Mouse (Mus musculus): Measurements from ENCODE around the gene Pgam5.

Gene Pgam5

DNA sequence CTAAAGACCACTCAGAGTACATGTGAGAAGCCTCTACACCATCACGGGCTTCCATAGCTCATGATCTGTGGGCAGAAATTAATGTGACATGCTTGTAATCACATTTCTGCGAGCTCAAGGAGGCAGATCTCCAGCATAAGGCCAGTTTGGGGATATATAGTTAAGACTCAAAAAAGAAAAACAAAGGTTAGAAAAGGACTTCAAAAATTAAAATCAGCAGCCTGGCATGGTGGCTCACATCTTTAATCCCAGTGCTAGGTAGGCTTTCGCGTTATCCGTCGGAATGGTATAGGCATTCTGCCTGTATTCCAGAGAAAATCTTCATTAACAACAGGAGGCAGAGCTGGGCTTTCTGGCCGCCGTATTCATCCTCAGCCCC, 39.3 kb downstream of the Pgam5 start:
- no peak for DNase-seq (ENCODE audit: low spot score)

DNA sequence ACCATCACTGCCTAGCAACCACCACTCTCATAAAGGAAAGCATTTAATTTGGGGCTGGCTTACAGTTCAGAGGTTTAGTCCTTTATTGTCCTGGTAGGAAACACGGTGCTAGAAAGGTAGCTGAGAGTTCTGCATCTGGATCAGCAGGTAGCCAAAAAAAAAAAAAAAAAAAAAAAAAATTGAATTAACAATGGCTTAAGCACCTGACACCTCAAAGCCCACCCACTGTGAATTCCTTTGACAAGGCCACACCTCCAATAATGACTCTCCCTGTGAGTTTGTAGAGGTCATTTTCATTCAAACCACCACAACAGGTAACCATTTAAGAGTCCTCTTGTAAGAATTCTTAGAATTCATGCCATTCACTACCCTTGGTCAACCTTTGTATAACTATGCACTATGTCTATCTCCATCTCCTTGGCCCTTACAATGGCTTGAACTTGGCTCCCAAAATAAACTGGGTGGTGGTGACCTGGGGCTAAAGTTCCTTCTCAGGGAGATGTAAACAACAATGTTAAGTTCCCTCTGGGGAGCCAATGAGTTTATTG, 42.3 kb downstream of the Pgam5 start:
- DNase-seq (ENCODE audit: low spot score), result no peak

DNA sequence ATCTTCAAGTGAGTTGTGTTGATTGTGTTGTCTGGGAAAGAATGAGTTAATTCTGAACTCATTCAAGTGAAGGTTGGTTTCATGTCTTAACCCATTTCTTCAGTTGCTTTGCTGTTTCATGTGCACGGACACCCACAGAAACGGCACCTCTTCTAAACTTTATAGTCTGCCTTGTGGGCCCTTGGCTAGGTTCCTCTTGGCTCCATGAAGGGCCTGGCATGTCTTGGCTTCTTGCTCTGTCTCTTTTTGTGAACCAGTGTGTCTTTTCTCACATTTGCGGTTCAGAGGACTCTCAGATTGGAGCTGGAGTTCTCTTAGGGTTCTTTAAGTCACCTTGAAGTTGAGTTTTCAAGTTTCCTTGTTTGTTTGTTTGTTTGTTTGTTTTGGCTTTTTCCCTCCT, 44.7 kb downstream of the Pgam5 start:
- DNase-seq (ENCODE audit: low spot score), result no peak

DNA sequence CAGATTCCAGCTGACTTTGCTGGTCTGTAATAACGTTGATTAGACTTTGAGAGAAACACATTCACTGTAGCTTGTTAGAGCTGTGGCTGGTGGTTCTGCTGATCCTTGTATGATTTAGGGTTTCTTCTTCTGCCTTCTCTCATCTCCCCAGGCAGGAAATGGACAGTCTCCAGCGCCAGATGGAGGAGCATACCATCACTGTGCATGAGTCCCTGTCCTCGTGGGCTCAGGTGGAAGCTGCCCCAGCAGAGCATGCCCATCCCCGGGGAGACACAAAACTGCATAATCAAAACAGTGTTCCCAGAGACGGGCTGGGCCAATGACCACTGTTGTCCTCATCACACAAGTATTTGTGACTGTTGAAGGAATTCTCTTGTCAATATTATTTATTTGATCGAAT, 47.0 kb downstream of the Pgam5 start:
- no peak for DNase-seq (ENCODE audit: low spot score)

DNA sequence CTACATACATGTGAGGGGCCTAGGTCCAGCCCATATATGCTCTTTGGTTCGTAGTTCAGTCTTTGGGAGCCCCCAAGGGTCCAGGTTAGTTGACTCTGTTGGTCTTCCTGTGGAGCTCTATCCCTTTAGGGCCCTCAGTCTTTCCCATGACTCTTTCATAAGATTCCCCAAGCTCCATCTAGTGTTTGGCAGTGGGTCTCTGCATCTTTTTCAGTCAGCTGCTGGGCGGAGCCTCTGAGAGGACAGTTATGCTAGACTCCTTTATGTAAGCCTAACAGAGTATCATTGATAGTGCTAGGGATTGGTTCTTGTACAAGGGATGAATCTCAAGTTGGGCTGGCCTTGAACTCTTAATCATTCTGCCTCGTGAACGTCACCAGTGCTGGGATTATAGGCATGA, 49.4 kb downstream of the Pgam5 start:
- DNase-seq (ENCODE audit: low spot score), result no peak

DNA sequence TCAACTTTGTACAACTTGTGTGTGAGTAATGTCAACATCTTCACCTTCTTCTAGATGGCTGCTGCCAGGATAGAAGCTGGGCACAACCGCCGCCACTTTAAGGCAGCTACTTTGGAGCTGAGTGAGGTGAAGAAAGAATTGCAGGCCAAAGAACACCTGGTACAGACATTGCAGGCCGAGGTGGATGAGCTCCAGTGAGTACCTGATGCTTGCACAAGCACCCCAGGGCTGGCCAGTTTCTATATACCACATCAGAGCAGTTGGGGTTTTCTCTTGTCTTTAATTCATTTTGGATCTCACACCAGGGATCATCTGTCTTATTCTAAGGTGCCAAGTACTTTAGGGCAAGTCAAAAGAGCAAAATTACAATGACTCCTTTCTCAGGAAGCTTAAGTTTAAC, 52.9 kb downstream of the Pgam5 start:
- no peak for DNase-seq (ENCODE audit: low spot score)

DNA sequence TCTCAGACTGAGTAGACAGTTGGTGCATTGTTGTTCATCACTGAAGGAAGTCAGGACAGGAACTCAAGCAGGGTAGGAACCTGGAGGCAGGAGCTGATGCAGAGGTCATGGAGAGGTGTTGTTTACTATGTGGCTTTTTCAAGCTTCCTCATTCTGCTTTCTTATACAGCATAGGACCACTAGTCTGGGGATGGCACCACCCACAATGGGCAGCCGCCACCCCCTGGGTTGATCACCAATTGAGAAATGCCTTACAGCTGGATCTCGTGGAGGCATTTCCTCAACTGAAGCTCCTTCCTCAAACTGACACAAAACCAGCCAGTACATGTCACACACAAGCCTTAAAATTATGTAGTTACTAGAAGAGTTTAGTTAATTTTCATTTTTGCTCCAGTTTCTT, 58.4 kb downstream of the Pgam5 start:
- DNase-seq (ENCODE audit: low spot score), result no peak
